Mouse (Mus musculus) MEL (cell line): ENCODE results near the gene Antxr1.

Source experiments
- CTCF ChIP-seq, 3 experiments: IDR thresholded peaks in 2 of 3; conservative IDR thresholded peaks in 1 of 3; 2 replicates each; pipeline ENCODE4 v1.5.1; 2011 to 2012; ENCODE audit warnings: low read length in 3 of 3, low read depth in 2 of 3, mild to moderate bottlenecking in 2 of 3, improper control_type of control experiment in 1 of 3, inconsistent platforms in 1 of 3, mixed read lengths in 1 of 3, moderate library complexity in 1 of 3; ENCODE audit not compliant: control insufficient read depth in 1 of 3, insufficient read depth in 1 of 3, poor library complexity in 1 of 3, severe bottlenecking in 1 of 3
- HCFC1 ChIP-seq: IDR thresholded peaks from 2 replicates; pipeline ENCODE4 v1.6.1; 2012; ENCODE audit warnings: low read depth, mild to moderate bottlenecking, inconsistent platforms, low read length, improper control_type of control experiment, moderate library complexity
- MAFK ChIP-seq: IDR thresholded peaks from 2 replicates; pipeline ENCODE4 v1.6.1; 2011; ENCODE audit warnings: low read depth, mild to moderate bottlenecking, low read length, improper control_type of control experiment, borderline replicate concordance
- POLR2A ChIP-seq, 2 experiments: IDR thresholded peaks; 2 replicates each; pipeline ENCODE4 v1.6.1; 2011 to 2012; ENCODE audit warnings: low read length in 2 of 2, mild to moderate bottlenecking in 2 of 2, control low read depth in 1 of 2, improper control_type of control experiment in 1 of 2, low read depth in 1 of 2, moderate library complexity in 1 of 2; ENCODE audit not compliant: control insufficient read depth in 1 of 2, insufficient read depth in 1 of 2, poor library complexity in 1 of 2
- POLR2AphosphoS2 ChIP-seq: IDR thresholded peaks from 2 replicates; pipeline ENCODE4 v1.6.1; 2011; ENCODE audit warnings: low read length, improper control_type of control experiment
- POLR2AphosphoS5 ChIP-seq: IDR thresholded peaks from 2 replicates; pipeline ENCODE4 v1.6.1; 2012; ENCODE audit warnings: low read depth, borderline replicate concordance, mild to moderate bottlenecking, inconsistent platforms, low read length, moderate library complexity, mixed read lengths
- USF1 ChIP-seq: IDR thresholded peaks from 2 replicates; pipeline ENCODE4 v1.6.1; 2014; ENCODE audit warnings: low read depth, mild to moderate bottlenecking, inconsistent platforms, low read length, improper control_type of control experiment, moderate library complexity
- USF2 ChIP-seq, 2 experiments: IDR thresholded peaks; 2 replicates each; pipeline ENCODE4 v1.6.1; 2011 to 2012; ENCODE audit warnings: improper control_type of control experiment in 2 of 2, low read length in 2 of 2, borderline replicate concordance in 1 of 2, inconsistent platforms in 1 of 2, low read depth in 1 of 2, mild to moderate bottlenecking in 1 of 2; ENCODE audit not compliant: insufficient read depth in 1 of 2
- ZKSCAN1 ChIP-seq: IDR thresholded peaks from 2 replicates; pipeline ENCODE4 v1.6.1; 2012; ENCODE audit warnings: low read depth, mild to moderate bottlenecking, inconsistent platforms, low read length, improper control_type of control experiment, moderate library complexity

- no peak for TF ChIP-seq POLR2AphosphoS5
- TF ChIP-seq USF2 (IDR thresholded peaks at IDR 0.05; ENCODE audit: borderline replicate concordance in 1 of 2, insufficient read depth in 1 of 2, low read depth in 1 of 2, low read length in 2 of 2): 0 out of 4 replicates have a peak, but pooled peaks of 1 of the 2 experiments have one; percentile 28
- TF ChIP-seq HCFC1: no peak
- peak; percentile 44; the same call in 1 of the 2 replicates for TF ChIP-seq MAFK
- TF ChIP-seq CTCF (IDR thresholded peaks at IDR 0.05 in 2 of 3, conservative IDR thresholded peaks at IDR 0.05 in 1 of 3; ENCODE audit: control insufficient read depth in 1 of 3, insufficient read depth in 1 of 3, low read depth in 2 of 3, low read length in 3 of 3, poor library complexity in 1 of 3, severe bottlenecking in 1 of 3): no peak
- no peak for TF ChIP-seq POLR2A (IDR thresholded peaks at IDR 0.05; ENCODE audit: control insufficient read depth in 1 of 2, insufficient read depth in 1 of 2, low read depth in 1 of 2, low read length in 2 of 2, poor library complexity in 1 of 2)
- no peak for TF ChIP-seq POLR2AphosphoS2
- TF ChIP-seq ZKSCAN1: no peak
- peak; percentile 82 for TF ChIP-seq USF1
Observed at GRCm38 (mm10) chr6:87207373-87207982, 128.1 kb downstream of the Antxr1 start.
